Mouse (Mus musculus): ENCODE results near the gene Ildr2. TPM values are rescaled to one million over a fixed set of nuclear protein-coding genes. Genes with fewer than 3 reads are reported as not detected.
A peak's percentile ranks its signal among the peaks of the same experiment; 100 is the strongest.

Gene Ildr2
- polyA plus RNA-seq, 1 experiment from 2014 or later = 0.07 TPM

DNA sequence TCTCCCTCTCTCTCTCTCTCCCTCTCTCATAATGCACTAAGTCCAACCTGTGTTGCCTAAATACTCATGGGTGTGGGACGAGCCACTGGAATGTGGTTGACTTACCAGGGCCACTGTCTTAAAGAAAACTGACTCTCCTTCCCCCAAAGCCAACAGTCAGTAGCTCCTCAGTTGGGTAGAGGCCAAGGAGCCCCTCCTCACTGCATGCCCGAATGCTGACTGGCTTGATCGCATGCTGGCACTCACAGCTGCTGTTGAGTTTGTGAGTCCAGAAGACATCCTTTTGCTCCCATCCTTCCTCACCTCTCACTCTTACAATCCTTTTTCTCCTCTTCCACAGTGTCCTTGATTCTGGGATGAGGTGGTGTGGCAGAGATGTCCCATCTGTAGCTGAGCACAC, 93.0 kb downstream of the Ildr2 start:
- DNase-seq = no peak

DNA sequence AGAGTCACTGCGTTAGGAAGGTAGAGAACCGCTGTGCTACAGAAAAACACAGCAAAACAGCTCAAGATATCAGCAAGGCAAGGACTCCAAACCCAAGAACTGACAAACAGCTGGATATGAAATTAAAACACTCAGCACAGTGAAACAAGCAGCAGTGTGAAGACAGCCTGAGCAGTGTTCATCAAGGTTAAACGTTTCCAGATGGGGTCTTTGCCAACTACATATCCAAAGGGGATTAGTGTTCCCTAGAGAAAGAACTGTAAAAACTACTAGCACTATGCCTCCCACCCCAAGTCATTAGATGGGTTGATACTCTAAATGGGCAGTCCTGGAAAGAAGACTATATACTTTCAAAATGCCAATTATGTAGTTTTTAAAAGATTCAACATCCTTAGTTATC, 95.4 kb downstream of the Ildr2 start:
- TF ChIP-seq CTCF (IDR thresholded peaks at IDR 0.05; ENCODE audit: low read depth) (no peak), EP300 (IDR thresholded peaks at IDR 0.05; ENCODE audit: low read depth) (no peak)
- Histone ChIP-seq H3K27ac (ENCODE audit: low read depth) (no peak overlapping the region), H3K4me2 (ENCODE audit: low read depth, low read length) (no peak overlapping the region), H3K4me3 (ENCODE audit: low read depth, low read length) (no peak overlapping the region), H3K4me1 (ENCODE audit: insufficient read depth) (no peaks in the 10 kb centered on the region), H3K9me3 (ENCODE audit: low read length) (no peaks in the 10 kb centered on the region), H3K9ac (replicated peaks) (no peak overlapping the region), H3K27me3 (ENCODE audit: insufficient read depth, low read length) (no peaks in the 10 kb centered on the region), H3K36me3 (replicated peaks; ENCODE audit: insufficient read depth, low read length) (no peaks in the 10 kb centered on the region)
- DNase-seq = no peak
- WGBS (ENCODE audit: insufficient replicate concordance) = 75% methylated on average over 3 of the region's 3 CpGs
- no peak for ATAC-seq

More for the DNA sequence above, 93.0 kb downstream of the Ildr2 start:
- no peaks in the 10 kb centered on the region for H3K27me3 ChIP-seq (ENCODE audit: insufficient read depth, low read length)
- H3K9ac ChIP-seq (replicated peaks) = no peak overlapping the region
- no peak for ATAC-seq
- H3K4me3 ChIP-seq (ENCODE audit: low read depth, low read length) = no peak overlapping the region
- no peak for TF ChIP-seq EP300 (IDR thresholded peaks at IDR 0.05; ENCODE audit: low read depth)
- TF ChIP-seq CTCF (IDR thresholded peaks at IDR 0.05; ENCODE audit: low read depth) = no peak
- no peaks in the 10 kb centered on the region for H3K36me3 ChIP-seq (replicated peaks; ENCODE audit: insufficient read depth, low read length)
- H3K4me2 ChIP-seq (ENCODE audit: low read depth, low read length) = no peak overlapping the region
- no peak overlapping the region for H3K27ac ChIP-seq (ENCODE audit: low read depth)
- no peaks in the 10 kb centered on the region for H3K9me3 ChIP-seq (ENCODE audit: low read length)
- 76% methylated on average over 3 of the region's 3 CpGs for WGBS (ENCODE audit: insufficient replicate concordance)
- H3K4me1 ChIP-seq (ENCODE audit: insufficient read depth) = no peaks in the 10 kb centered on the region

DNA sequence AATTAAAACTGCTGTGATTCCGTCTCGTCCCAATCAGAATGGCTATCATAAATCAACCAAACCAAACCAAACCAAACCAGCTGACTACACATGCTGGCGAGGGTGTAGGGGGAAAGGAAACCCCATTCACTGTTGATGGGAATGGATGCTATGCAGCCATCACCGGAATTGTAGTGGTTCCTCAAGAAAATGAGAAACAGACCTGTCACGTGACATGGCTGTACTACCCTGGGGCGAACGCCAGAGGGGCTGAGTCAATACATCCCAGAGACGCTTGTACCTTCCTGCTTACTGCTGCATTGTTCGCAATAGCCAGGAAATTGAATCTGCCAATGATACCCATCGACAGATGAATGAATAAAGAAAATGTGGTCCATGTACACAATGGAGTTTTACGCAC, 95.8 kb downstream of the Ildr2 start:
- Histone ChIP-seq H3K9ac (replicated peaks) (no peak overlapping the region), H3K36me3 (replicated peaks; ENCODE audit: insufficient read depth, low read length) (no peaks in the 10 kb centered on the region), H3K9me3 (ENCODE audit: low read length) (no peaks in the 10 kb centered on the region), H3K4me1 (ENCODE audit: insufficient read depth) (no peaks in the 10 kb centered on the region), H3K27ac (ENCODE audit: low read depth) (no peak overlapping the region), H3K4me2 (ENCODE audit: low read depth, low read length) (no peak overlapping the region), H3K27me3 (ENCODE audit: insufficient read depth, low read length) (no peaks in the 10 kb centered on the region), H3K4me3 (ENCODE audit: low read depth, low read length) (no peak overlapping the region)
- ATAC-seq = no peak
- TF ChIP-seq CTCF (IDR thresholded peaks at IDR 0.05; ENCODE audit: low read depth) (no peak), EP300 (IDR thresholded peaks at IDR 0.05; ENCODE audit: low read depth) (no peak)
- WGBS (ENCODE audit: insufficient replicate concordance) = 74% methylated on average over 11 of the region's 11 CpGs
- no peak for DNase-seq

- H3K27ac ChIP-seq (ENCODE audit: low read depth) = no peak overlapping the region
- no peak overlapping the region for H3K9ac ChIP-seq (replicated peaks)
- ATAC-seq (peak; percentile 84), DNase-seq (peak; percentile 89)
- H3K4me2 ChIP-seq (ENCODE audit: low read depth, low read length) = no peak overlapping the region
- WGBS (ENCODE audit: insufficient replicate concordance) = 23% methylated on average over 14 of the region's 14 CpGs
- H3K4me1 ChIP-seq (ENCODE audit: insufficient read depth) = no peaks in the 10 kb centered on the region
- TF ChIP-seq CTCF (IDR thresholded peaks at IDR 0.05; ENCODE audit: low read depth) (peak; percentile 88), EP300 (IDR thresholded peaks at IDR 0.05; ENCODE audit: low read depth) (no peak)
- no peak overlapping the region for H3K4me3 ChIP-seq (ENCODE audit: low read depth, low read length)
- H3K27me3 ChIP-seq (ENCODE audit: insufficient read depth, low read length) = no peaks in the 10 kb centered on the region
- no peaks in the 10 kb centered on the region for H3K36me3 ChIP-seq (replicated peaks; ENCODE audit: insufficient read depth, low read length)
- H3K9me3 ChIP-seq (ENCODE audit: low read length) = no peaks in the 10 kb centered on the region
These were observed 106.4 kb downstream of the Ildr2 start for GRCm38 (mm10) chr1:166360157-166360855.

- no peaks in the 10 kb centered on the region for H3K36me3 ChIP-seq (replicated peaks; ENCODE audit: insufficient read depth, low read length)
- H3K9me3 ChIP-seq (ENCODE audit: low read length) = no peaks in the 10 kb centered on the region
- H3K27me3 ChIP-seq (ENCODE audit: insufficient read depth, low read length) = no peaks in the 10 kb centered on the region
- TF ChIP-seq EP300 (IDR thresholded peaks at IDR 0.05; ENCODE audit: low read depth) = no peak
- no peak for TF ChIP-seq CTCF (IDR thresholded peaks at IDR 0.05; ENCODE audit: low read depth)
- no peak overlapping the region for H3K4me3 ChIP-seq (ENCODE audit: low read depth, low read length)
- no peak overlapping the region for H3K4me2 ChIP-seq (ENCODE audit: low read depth, low read length)
- no peak overlapping the region for H3K9ac ChIP-seq (replicated peaks)
- ATAC-seq = no peak
- H3K4me1 ChIP-seq (ENCODE audit: insufficient read depth) = no peaks in the 10 kb centered on the region
- no peak for DNase-seq
- WGBS (ENCODE audit: insufficient replicate concordance) = 66% methylated on average over 5 of the region's 5 CpGs
- no peak overlapping the region for H3K27ac ChIP-seq (ENCODE audit: low read depth)
These were observed 107.0 kb downstream of the Ildr2 start for GRCm38 (mm10) chr1:166360896-166361295.

- 58% methylated on average over 3 of the region's 3 CpGs for WGBS (ENCODE audit: insufficient replicate concordance)
- Histone ChIP-seq H3K4me2 (ENCODE audit: low read depth, low read length) (no peak overlapping the region), H3K36me3 (replicated peaks; ENCODE audit: insufficient read depth, low read length) (no peaks in the 10 kb centered on the region), H3K9ac (replicated peaks) (no peak overlapping the region), H3K9me3 (ENCODE audit: low read length) (no peaks in the 10 kb centered on the region), H3K27ac (ENCODE audit: low read depth) (no peak overlapping the region), H3K4me1 (ENCODE audit: insufficient read depth) (no peaks in the 10 kb centered on the region), H3K4me3 (ENCODE audit: low read depth, low read length) (no peak overlapping the region), H3K27me3 (ENCODE audit: insufficient read depth, low read length) (no peaks in the 10 kb centered on the region)
- no peak for DNase-seq
- TF ChIP-seq CTCF (IDR thresholded peaks at IDR 0.05; ENCODE audit: low read depth) = no peak
- TF ChIP-seq EP300 (IDR thresholded peaks at IDR 0.05; ENCODE audit: low read depth) = no peak
- ATAC-seq = no peak
These were observed 107.9 kb downstream of the Ildr2 start for GRCm38 (mm10) chr1:166361842-166362241.
